Mouse (Mus musculus) lung, embryonic 14.5 days (tissue): ENCODE results near the gene Bmpr1b. TPM values are rescaled to one million over a fixed set of nuclear protein-coding genes. Genes with fewer than 3 reads are reported as not detected.
A peak's percentile ranks its signal among the peaks of the same experiment; 100 is the strongest.

Experiments used
- ATAC-seq: fragments of 200-750 bp; cut with Nextera tagmentation; 2 replicates; pipeline ENCODE4 v1.8.0; 2017; ENCODE audit warnings: mild to moderate bottlenecking, moderate TSS enrichment, moderate library complexity; ENCODE audit not compliant: insufficient read depth
- DNase-seq: peaks from one replicate; pipeline ENCODE4 v3.0.0-alpha.2; 2015
- H3K27ac ChIP-seq: fragments of 300-500 bp; sonication (generic); 2 replicates; pipeline ENCODE4 v1.5.1; 2014; ENCODE audit warnings: low read depth, mild to moderate bottlenecking, moderate library complexity
- H3K27me3 ChIP-seq: fragments of 300-500 bp; sonication (generic); 2 replicates; pipeline ENCODE4 v1.6.1; 2014; ENCODE audit warnings: low read length, control low read depth; ENCODE audit not compliant: insufficient read depth
- H3K36me3 ChIP-seq: fragments of 300-500 bp; sonication (generic); 2 replicates; pipeline ENCODE4 v1.6.1; 2014; ENCODE audit warnings: control low read depth; ENCODE audit not compliant: insufficient read depth
- H3K4me1 ChIP-seq: fragments of 300-500 bp; sonication (generic); 2 replicates; pipeline ENCODE4 v1.6.1; 2014; ENCODE audit warnings: antibody characterized with exemption, control low read depth; ENCODE audit not compliant: insufficient read depth
- H3K4me2 ChIP-seq: fragments of 300-500 bp; sonication (generic); 2 replicates; pipeline ENCODE4 v1.6.1; 2014; ENCODE audit warnings: mild to moderate bottlenecking
- H3K4me3 ChIP-seq: fragments of 300-500 bp; sonication (generic); 2 replicates; pipeline ENCODE4 v1.5.1; 2014; ENCODE audit warnings: low read depth, low read length
- H3K9ac ChIP-seq: fragments of 300-500 bp; sonication (generic); 2 replicates; pipeline ENCODE4 v1.6.1; 2014
- H3K9me3 ChIP-seq: fragments of 300-500 bp; sonication (generic); 2 replicates; pipeline ENCODE4 v1.6.1; 2016; ENCODE audit warnings: low read depth, low read length, control low read depth
- CTCF ChIP-seq: IDR thresholded peaks from 2 replicates; pipeline ENCODE4 v1.5.1; 2016; ENCODE audit warnings: antibody characterized with exemption, low read depth
- WGBS: fragments of 180-500 bp; shearing (Covaris S2); extraction: QIAGEN DNeasy Blood & Tissue Kit; methylation state at CpG from one replicate; pipeline ENCODE4 v1.1.7; 2014; 5-methylcytosine and 5-hydroxymethylcytosine counted together
- polyA plus RNA-seq: library from polyadenylated mRNA; unstranded; fragments of >200 nt; fragmentation: Nextera tagmentation; extraction: Ambion mirVana; gene quantifications from 2 replicates; pipeline ENCODE4 v1.2.1, GENCODE M21; 2014

Gene Bmpr1b
- polyA plus RNA-seq, 1 experiment from 2014 or later: 6.7 TPM

DNA sequence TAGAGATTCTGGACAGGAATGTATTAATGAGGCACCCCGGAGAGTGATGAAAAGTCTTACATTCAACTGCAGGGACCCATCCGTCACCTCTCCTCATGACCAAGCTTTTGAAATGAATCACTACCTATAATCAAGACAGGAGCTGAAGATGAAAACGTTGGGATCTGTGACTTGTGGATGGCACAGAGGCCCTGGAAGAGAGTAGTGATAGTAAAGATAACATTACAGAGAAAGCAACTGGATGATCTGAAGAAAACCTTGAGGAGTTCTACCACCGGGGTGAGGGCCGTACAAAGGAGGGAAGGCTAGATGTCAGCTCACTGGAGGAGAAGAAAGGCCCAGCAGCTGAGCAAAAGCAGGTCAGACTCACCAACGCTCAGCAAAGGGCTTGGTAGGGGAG lies 120.7 kb downstream of the Bmpr1b start:
- 0 out of 2 replicates have a peak, but pooled peaks cover 10% of the 10 kb centered on the region for H3K4me1 ChIP-seq
- no peaks in the 10 kb centered on the region for H3K27me3 ChIP-seq
- no peak overlapping the region for H3K4me3 ChIP-seq
- no peak overlapping the region for H3K27ac ChIP-seq
- DNase-seq (no peak), ATAC-seq (0 out of 2 replicates have a peak, but pooled peaks have one; percentile 31)
- H3K9me3 ChIP-seq: no peaks in the 10 kb centered on the region
- no peak for TF ChIP-seq CTCF
- WGBS: 58% methylated on average over 6 of the region's 6 CpGs
- H3K36me3 ChIP-seq: no peaks in the 10 kb centered on the region
- no peak overlapping the region for H3K4me2 ChIP-seq
- no peak overlapping the region for H3K9ac ChIP-seq

DNA sequence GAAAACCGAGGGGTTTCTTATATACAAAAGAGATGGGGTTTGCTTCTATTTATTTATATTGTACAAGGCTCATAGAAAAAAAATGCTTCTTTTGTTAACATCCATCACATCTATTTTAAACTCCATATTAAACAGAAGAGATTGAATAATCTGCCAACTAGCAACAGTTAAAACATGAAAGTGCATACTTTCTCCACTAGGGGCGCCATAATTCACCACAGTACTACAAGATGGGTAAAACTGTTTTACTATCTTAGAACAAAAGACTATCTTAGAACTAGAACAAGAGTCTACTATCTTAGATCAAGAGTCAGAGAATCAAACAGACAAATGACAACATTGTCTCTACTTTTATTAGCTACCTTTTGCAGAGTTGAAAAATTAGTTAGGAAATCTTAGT lies 125.8 kb downstream of the Bmpr1b start:
- H3K4me3 ChIP-seq: no peak overlapping the region
- TF ChIP-seq CTCF: peak; percentile 65
- ATAC-seq: no peak
- WGBS: 27% methylated on average over 2 of the region's 2 CpGs
- no peak overlapping the region for H3K9ac ChIP-seq
- H3K4me1 ChIP-seq: no peaks in the 10 kb centered on the region
- DNase-seq: peak; percentile 73
- no peak overlapping the region for H3K27ac ChIP-seq
- no peaks in the 10 kb centered on the region for H3K27me3 ChIP-seq
- no peaks in the 10 kb centered on the region for H3K36me3 ChIP-seq
- H3K9me3 ChIP-seq: no peaks in the 10 kb centered on the region
- H3K4me2 ChIP-seq: no peak overlapping the region

DNA sequence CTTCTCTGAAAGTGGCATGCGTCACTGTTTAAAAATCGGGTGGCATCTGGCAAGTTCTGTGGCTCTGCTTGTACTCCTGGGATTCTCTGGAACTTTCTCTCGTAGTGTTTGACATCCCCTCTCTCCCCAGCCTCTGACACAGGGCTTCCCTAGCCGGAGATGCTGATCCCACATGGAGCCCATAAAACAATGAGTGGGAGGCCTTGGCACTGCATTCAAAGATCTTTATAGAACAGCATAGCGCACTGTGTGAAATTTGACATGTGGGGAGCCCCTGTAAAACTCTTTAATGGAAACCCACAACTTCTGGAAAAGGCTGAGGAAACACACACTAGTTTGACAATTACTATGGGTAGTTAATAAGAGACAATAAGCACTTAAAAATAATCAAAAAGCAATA lies 126.2 kb downstream of the Bmpr1b start:
- Histone ChIP-seq H3K9me3 (no peaks in the 10 kb centered on the region), H3K27me3 (no peaks in the 10 kb centered on the region), H3K4me2 (no peak overlapping the region), H3K27ac (no peak overlapping the region), H3K4me3 (no peak overlapping the region), H3K4me1 (no peaks in the 10 kb centered on the region), H3K9ac (no peak overlapping the region), H3K36me3 (no peaks in the 10 kb centered on the region)
- no peak for ATAC-seq
- WGBS: 87% methylated on average over 5 of the region's 5 CpGs
- no peak for DNase-seq
- no peak for TF ChIP-seq CTCF

DNA sequence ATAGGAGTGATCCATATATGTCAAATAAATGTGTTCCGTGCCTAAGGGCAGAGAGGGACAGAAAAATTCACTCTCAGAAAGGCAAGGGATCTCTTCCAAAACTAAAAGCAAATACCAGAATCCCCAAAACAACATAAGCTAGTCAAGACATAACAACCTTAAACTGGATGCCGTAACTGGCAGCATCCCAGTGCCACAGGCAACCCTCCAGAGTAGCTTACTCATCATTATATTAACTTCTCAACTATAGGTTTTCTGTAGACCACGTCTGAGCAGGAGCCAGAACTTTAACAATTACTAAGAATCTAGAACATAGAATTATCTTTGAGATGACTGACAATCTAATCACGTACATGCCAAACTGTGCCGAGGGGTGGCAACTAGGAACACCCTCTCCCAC lies 128.9 kb downstream of the Bmpr1b start:
- Histone ChIP-seq H3K36me3 (no peaks in the 10 kb centered on the region), H3K27me3 (no peaks in the 10 kb centered on the region), H3K9ac (no peak overlapping the region), H3K4me3 (no peak overlapping the region), H3K27ac (no peak overlapping the region), H3K9me3 (no peaks in the 10 kb centered on the region), H3K4me2 (no peak overlapping the region), H3K4me1 (no peaks in the 10 kb centered on the region)
- ATAC-seq (no peak), DNase-seq (no peak)
- TF ChIP-seq CTCF: no peak
- 84% methylated on average over 5 of the region's 5 CpGs for WGBS

DNA sequence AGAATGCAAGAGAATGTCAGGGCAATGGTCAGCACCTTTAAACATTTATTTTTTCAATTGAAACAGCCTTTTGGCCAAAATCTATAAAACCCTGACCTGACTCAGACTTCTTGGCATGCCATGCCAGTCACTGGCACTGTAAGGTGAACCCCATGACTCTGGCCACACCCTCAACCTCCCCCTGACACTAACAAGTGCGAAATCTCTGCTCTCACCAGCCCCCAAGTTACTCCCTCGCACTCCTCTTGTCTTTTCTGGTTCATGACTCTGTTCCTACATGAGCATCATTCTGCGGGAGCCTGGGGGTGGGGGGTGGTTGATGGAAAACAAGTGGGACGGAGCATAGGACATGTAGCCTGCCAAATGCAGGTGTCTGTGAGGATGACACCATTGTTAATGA lies 135.1 kb downstream of the Bmpr1b start:
- no peak overlapping the region; the same call in 1 of the 2 replicates for H3K27ac ChIP-seq
- H3K9ac ChIP-seq: no peak overlapping the region

DNA sequence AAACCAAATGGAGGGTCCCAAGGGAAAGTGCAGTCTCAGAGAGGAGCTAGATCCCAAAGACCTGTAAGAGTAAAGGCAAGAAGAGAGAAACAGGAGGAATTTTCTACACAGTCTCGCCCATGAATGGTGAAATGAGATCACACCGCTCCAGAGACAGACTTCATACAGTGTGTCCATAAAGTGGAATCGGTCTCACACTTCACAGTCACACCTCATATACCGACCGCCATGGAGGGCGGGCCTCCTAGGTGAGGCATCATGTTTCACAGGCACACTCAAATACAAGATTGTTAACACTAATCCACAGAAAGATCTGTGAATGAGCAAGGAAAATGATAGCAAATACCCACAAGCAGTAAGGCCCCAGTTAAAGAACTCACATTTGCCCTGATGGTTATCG lies 149.5 kb downstream of the Bmpr1b start:
- no peak for ATAC-seq
- DNase-seq: no peak
- no peak overlapping the region for H3K4me3 ChIP-seq
- no peaks in the 10 kb centered on the region for H3K4me1 ChIP-seq
- 55% methylated on average over 7 of the region's 7 CpGs for WGBS
- no peak overlapping the region for H3K9ac ChIP-seq
- no peak for TF ChIP-seq CTCF
- H3K27me3 ChIP-seq: no peaks in the 10 kb centered on the region
- H3K9me3 ChIP-seq: no peaks in the 10 kb centered on the region
- H3K4me2 ChIP-seq: no peak overlapping the region
- no peaks in the 10 kb centered on the region for H3K36me3 ChIP-seq
- H3K27ac ChIP-seq: no peak overlapping the region

More for the DNA sequence above, 135.1 kb downstream of the Bmpr1b start:
- H3K9me3 ChIP-seq: no peaks in the 10 kb centered on the region
- DNase-seq (no peak), ATAC-seq (no peak)
- H3K27me3 ChIP-seq: no peaks in the 10 kb centered on the region
- no peaks in the 10 kb centered on the region for H3K36me3 ChIP-seq
- no peak overlapping the region for H3K4me2 ChIP-seq
- H3K4me3 ChIP-seq: no peak overlapping the region
- 50% methylated on average over 4 of the region's 4 CpGs for WGBS
- TF ChIP-seq CTCF: no peak
- no peaks in the 10 kb centered on the region for H3K4me1 ChIP-seq

DNA sequence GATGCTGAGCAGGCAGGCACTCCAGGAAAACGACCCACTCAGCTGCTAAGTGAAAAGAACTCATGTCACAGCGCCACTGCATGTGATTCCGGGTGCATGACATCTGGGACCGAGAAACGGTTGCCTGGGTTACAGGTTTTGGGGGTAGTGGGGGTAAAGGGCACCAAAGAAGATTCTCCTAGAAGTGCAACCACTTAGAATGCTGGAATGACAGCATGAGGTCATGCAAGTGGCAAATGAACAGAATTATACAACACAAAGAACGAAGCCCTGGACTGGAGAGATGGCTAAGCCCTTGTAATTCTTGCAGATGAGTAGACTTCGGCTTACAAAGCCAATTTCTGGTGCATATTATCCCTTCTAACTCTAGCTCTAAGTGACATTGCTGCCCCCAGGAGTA lies 184.7 kb downstream of the Bmpr1b start:
- 39% methylated on average over 7 of the region's 7 CpGs for WGBS
- Histone ChIP-seq H3K9ac (no peak overlapping the region), H3K36me3 (no peaks in the 10 kb centered on the region)

More for the DNA sequence above, 184.7 kb downstream of the Bmpr1b start:
- Histone ChIP-seq H3K27ac (no peak overlapping the region), H3K4me3 (no peak overlapping the region), H3K27me3 (no peaks in the 10 kb centered on the region), H3K9me3 (no peaks in the 10 kb centered on the region), H3K4me2 (no peak overlapping the region), H3K4me1 (no peaks in the 10 kb centered on the region)
- DNase-seq: no peak
- TF ChIP-seq CTCF: no peak
- no peak for ATAC-seq
